Mouse (Mus musculus) CH12.LX (cell line): ENCODE data around the gene Acvrl1.

Experiments
- BHLHE40 ChIP-seq: IDR thresholded peaks from 2 replicates; pipeline ENCODE4 v1.6.1; 2011; ENCODE audit warnings: mild to moderate bottlenecking, low read depth, low read length, improper control_type of control experiment
- E2F4 ChIP-seq: IDR thresholded peaks from 2 replicates; pipeline ENCODE4 v1.6.1; 2011; ENCODE audit warnings: low read depth, low read length, improper control_type of control experiment; ENCODE audit not compliant: insufficient replicate concordance
- ETS1 ChIP-seq: conservative IDR thresholded peaks from 2 replicates; pipeline ENCODE4 v1.6.1; 2012; ENCODE audit warnings: low read depth, mild to moderate bottlenecking, inconsistent platforms, low read length, improper control_type of control experiment, moderate library complexity
- MAX ChIP-seq: IDR thresholded peaks from 2 replicates; pipeline ENCODE4 v1.6.1; 2011; ENCODE audit warnings: low read length, improper control_type of control experiment
- POLR2A ChIP-seq: IDR thresholded peaks from 2 replicates; pipeline ENCODE4 v1.6.1; 2011; ENCODE audit warnings: low read depth, mild to moderate bottlenecking, improper control_type of control experiment, low read length
- USF1 ChIP-seq: IDR thresholded peaks from 2 replicates; pipeline ENCODE4 v1.6.1; 2014; ENCODE audit warnings: low read depth, mild to moderate bottlenecking, inconsistent platforms, low read length, improper control_type of control experiment

GRCm38 (mm10) chr15:101131498-101131897 lies 3.2 kb downstream of the Acvrl1 start:
- TF ChIP-seq USF1 = no peak
- TF ChIP-seq MAX = no peak
- no peak for TF ChIP-seq POLR2A
- TF ChIP-seq E2F4 = no peak
- TF ChIP-seq ETS1 = no peak
- no peak for TF ChIP-seq BHLHE40
